Mouse (Mus musculus): ENCODE results near the gene Ankrd53. TPM values are rescaled to one million over a fixed set of nuclear protein-coding genes. Genes with fewer than 3 reads are reported as not detected.
A peak's percentile ranks its signal among the peaks of the same experiment; 100 is the strongest.

Gene Ankrd53
- total RNA-seq (2021), result not detected
- long read RNA-seq, experiment 1, result 0 reads
- long read RNA-seq, experiment 2, result 0 reads

GRCm38 (mm10) chr6:83762344-83762743 is at the start of gene Ankrd53:
Gene Ankrd53, plus strand, starts transcription at chr6:83762644.
- intact Hi-C loops (cut with DNase I), result no loop called here
- DNase-seq, result no peak

GRCm38 (mm10) chr6:83713271-83714136 is 48.9 kb upstream of the Ankrd53 start:
- intact Hi-C loops (cut with DNase I), result no loop called here
- no peak for DNase-seq

- intact Hi-C loops (cut with DNase I), result no loop called here
- peak in 1 of 2 experiments; percentile 21 for DNase-seq
Observed at GRCm38 (mm10) chr6:83714221-83715123, 48.0 kb upstream of the Ankrd53 start.

GRCm38 (mm10) chr6:83715461-83716196 is 46.8 kb upstream of the Ankrd53 start:
- intact Hi-C loops (cut with DNase I), result no loop called here
- no peak for DNase-seq

GRCm38 (mm10) chr6:83717026-83717425 is 45.4 kb upstream of the Ankrd53 start:
- no peak for DNase-seq
- intact Hi-C loops (cut with DNase I), result no loop called here

GRCm38 (mm10) chr6:83722526-83722925 is 39.9 kb upstream of the Ankrd53 start:
- DNase-seq, result no peak
- intact Hi-C loops (cut with DNase I), result no loop called here

GRCm38 (mm10) chr6:83727178-83727577 is 35.3 kb upstream of the Ankrd53 start:
- intact Hi-C loops (cut with DNase I), result no loop called here
- DNase-seq, result no peak

- intact Hi-C loops (cut with DNase I), result no loop called here
- peak in 1 of 2 experiments; percentile 34 for DNase-seq
Observed at GRCm38 (mm10) chr6:83728488-83728887, 34.0 kb upstream of the Ankrd53 start.

- DNase-seq, result no peak
- intact Hi-C loops (cut with DNase I), result no loop called here
Observed at GRCm38 (mm10) chr6:83729350-83729970, 33.0 kb upstream of the Ankrd53 start.

- intact Hi-C loops (cut with DNase I), result loop anchor here (1.0 kb wide), 1 partner anchor 37 kb away; no protein-coding TSS in a partner anchor
- DNase-seq, result peak; percentile 80 to 85
Observed at GRCm38 (mm10) chr6:83731128-83731527, 31.3 kb upstream of the Ankrd53 start.

- intact Hi-C loops (cut with DNase I), result no loop called here
- DNase-seq, result no peak
Observed at GRCm38 (mm10) chr6:83737311-83737710, 25.1 kb upstream of the Ankrd53 start.

GRCm38 (mm10) chr6:83738596-83738995 is 23.8 kb upstream of the Ankrd53 start:
- intact Hi-C loops (cut with DNase I), result no loop called here
- DNase-seq, result no peak

- intact Hi-C loops (cut with DNase I), result no loop called here
- DNase-seq, result no peak
Observed at GRCm38 (mm10) chr6:83742761-83743160, 19.7 kb upstream of the Ankrd53 start, which contains the start of gene Atp6v1b1. Gene Atp6v1b1, plus strand, starts transcription at chr6:83742990.

- intact Hi-C loops (cut with DNase I), result no loop called here
- no peak for DNase-seq
Observed at GRCm38 (mm10) chr6:83743212-83743611, 19.2 kb upstream of the Ankrd53 start.

GRCm38 (mm10) chr6:83744126-83744525 is 18.3 kb upstream of the Ankrd53 start:
- intact Hi-C loops (cut with DNase I), result no loop called here
- DNase-seq, result no peak

GRCm38 (mm10) chr6:83744557-83744956 is 17.9 kb upstream of the Ankrd53 start:
- DNase-seq, result no peak
- intact Hi-C loops (cut with DNase I), result no loop called here

GRCm38 (mm10) chr6:83745466-83745865 is 17.0 kb upstream of the Ankrd53 start:
- intact Hi-C loops (cut with DNase I), result no loop called here
- no peak for DNase-seq

- no peak for DNase-seq
- intact Hi-C loops (cut with DNase I), result no loop called here
Observed at GRCm38 (mm10) chr6:83749286-83749685, 13.2 kb upstream of the Ankrd53 start.

- DNase-seq, result peak; percentile 62 to 84
- intact Hi-C loops (cut with DNase I), result no loop called here
Observed at GRCm38 (mm10) chr6:83750171-83750684, 12.2 kb upstream of the Ankrd53 start.

- intact Hi-C loops (cut with DNase I), result no loop called here
- DNase-seq, result no peak
Observed at GRCm38 (mm10) chr6:83756051-83756450, 6.4 kb upstream of the Ankrd53 start.

Data from heart, postnatal 14 days (tissue).